Comparison of ENCODE assay signal across 21 mouse cellular contexts in genomic region chr17:70583042-70583441, GRCm38 (mm10).
"Had no signal": no experiment of that assay in that cellular context is flagged by ENCODE, and none has a peak within 500 bp of the region (broad histone marks: within the 10 kb centered on the region; RNA-seq: fewer than 3 reads in every experiment).

No protein-coding gene starts in this region.

- H3K36me3 ChIP-seq: kidney, embryonic 15.5 days; limb, embryonic 12.5 days; limb, embryonic 15.5 days; midbrain, embryonic 10.5 days; midbrain, embryonic 13.5 days; neural tube, embryonic 13.5 days had no signal

- H3K4me2 ChIP-seq: kidney, embryonic 15.5 days; limb, embryonic 12.5 days; limb, embryonic 15.5 days; liver, embryonic 11.5 days; lung, embryonic 14.5 days; midbrain, embryonic 13.5 days; neural tube, embryonic 13.5 days had no signal

- H3K27ac ChIP-seq: kidney, embryonic 15.5 days; limb, embryonic 12.5 days; limb, embryonic 15.5 days; liver, embryonic 14.5 days; macrophage; midbrain, embryonic 10.5 days; midbrain, embryonic 13.5 days; neural tube, embryonic 13.5 days had no signal

- ATAC-seq: liver, postnatal 0 days; lung, postnatal 0 days; midbrain, embryonic 13.5 days; midbrain, embryonic 16.5 days had no signal

- H3K9me3 ChIP-seq: kidney, embryonic 15.5 days; limb, embryonic 12.5 days; limb, embryonic 15.5 days; midbrain, embryonic 10.5 days; midbrain, embryonic 13.5 days; neural tube, embryonic 13.5 days had no signal

- H3K27me3 ChIP-seq: kidney, embryonic 15.5 days; limb, embryonic 12.5 days; limb, embryonic 15.5 days; megakaryocyte, embryonic 14.5 days; midbrain, embryonic 13.5 days; neural tube, embryonic 13.5 days had no signal

- H3K9ac ChIP-seq: kidney, embryonic 15.5 days; limb, embryonic 12.5 days; limb, embryonic 15.5 days; liver, embryonic 14.5 days; liver, postnatal 0 days; lung, embryonic 14.5 days; midbrain, embryonic 13.5 days; neural tube, embryonic 13.5 days had no signal

- H3K4me3 ChIP-seq: kidney, embryonic 15.5 days; limb, embryonic 12.5 days; limb, embryonic 15.5 days; megakaryocyte, embryonic 14.5 days; midbrain, embryonic 10.5 days; midbrain, embryonic 13.5 days; myocyte; neural tube, embryonic 13.5 days had no signal

- DNase-seq: kidney, adult 8-10 months; kidney, postnatal 10 days; kidney, postnatal 36 days; left cerebral cortex, postnatal 4 days; liver, postnatal 0 days; lung, embryonic 14.5 days; thymus, adult 18-20 months; thymus, postnatal 4 days had no signal

- H3K4me1 ChIP-seq: kidney, embryonic 15.5 days; limb, embryonic 12.5 days; limb, embryonic 15.5 days; megakaryocyte, embryonic 14.5 days; neural tube, embryonic 13.5 days had no signal
